Mouse (Mus musculus): ENCODE results near the gene Gm13285. TPM values are rescaled to one million over a fixed set of nuclear protein-coding genes. Genes with fewer than 3 reads are reported as not detected.
A peak's percentile ranks its signal among the peaks of the same experiment; 100 is the strongest.
"Not testable (repeated sequence)": the region's sequence is repeated elsewhere in the genome, so short reads cannot be mapped to it uniquely, and the experiment has no call there.

Gene Gm13285
- 1.8 and 2.4 TPM in 2 replicates for polyA plus RNA-seq (2015; fragmentation: Nextera tagmentation; extraction: Ambion mirVana)

DNA sequence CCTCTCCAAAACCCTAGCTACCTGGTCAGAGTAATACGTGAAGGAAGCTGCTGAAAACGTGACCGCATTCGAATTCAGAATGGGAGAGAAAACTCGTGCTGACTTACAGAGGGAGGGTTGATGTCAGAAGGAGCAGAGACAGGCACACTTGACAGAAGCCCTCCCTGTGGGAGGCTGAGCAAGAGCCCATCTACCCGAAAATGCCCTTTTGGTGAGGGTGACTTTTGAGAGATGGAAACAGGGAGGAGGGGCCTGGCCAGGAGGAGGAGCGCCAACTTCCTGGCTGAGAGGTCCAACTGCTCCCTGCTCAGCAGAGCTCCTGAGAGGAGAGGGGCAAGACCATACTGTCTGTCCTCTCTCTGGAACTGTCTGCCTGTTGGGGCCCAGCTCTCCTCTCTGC is at the start of gene Gm13285:
TSS of gene Gm13285 (plus strand) at position 301 of the 400 bp plus-strand sequence.
- H3K9ac ChIP-seq (replicated peaks; ENCODE audit: low read depth); H3K9me3 ChIP-seq (ENCODE audit: low read length); H3K27ac ChIP-seq (ENCODE audit: low read length); H3K36me3 ChIP-seq (ENCODE audit: insufficient read depth, low read length); H3K4me1 ChIP-seq (ENCODE audit: insufficient read depth, low read depth, low read length); DNase-seq (ENCODE audit: low spot score); H3K4me3 ChIP-seq (ENCODE audit: low read depth, low read length); H3K27me3 ChIP-seq (replicated peaks; ENCODE audit: insufficient read depth, low read length); ATAC-seq; H3K4me2 ChIP-seq (replicated peaks; ENCODE audit: low read depth, low read length): not testable (repeated sequence)
- WGBS, result 14% methylated on average over 1 of the region's 7 CpGs

- TF ChIP-seq EP300 (IDR thresholded peaks at IDR 0.05) (no peak), CTCF (IDR thresholded peaks at IDR 0.05) (no peak)
- H3K4me3 ChIP-seq (ENCODE audit: low read depth, low read length), result no peak overlapping the region
- WGBS, result 55% methylated on average over 6 of the region's 6 CpGs
- ATAC-seq, result no peak
- no peaks in the 10 kb centered on the region for H3K4me1 ChIP-seq (ENCODE audit: insufficient read depth, low read depth, low read length)
- DNase-seq (ENCODE audit: low spot score), result no peak
- no peaks in the 10 kb centered on the region for H3K9me3 ChIP-seq (ENCODE audit: low read length)
- H3K27me3 ChIP-seq (replicated peaks; ENCODE audit: insufficient read depth, low read length), result no peaks in the 10 kb centered on the region
- no peaks in the 10 kb centered on the region for H3K36me3 ChIP-seq (ENCODE audit: insufficient read depth, low read length)
- H3K9ac ChIP-seq (replicated peaks; ENCODE audit: low read depth), result no peak overlapping the region
- no peak overlapping the region for H3K27ac ChIP-seq (ENCODE audit: low read length)
- no peak overlapping the region for H3K4me2 ChIP-seq (replicated peaks; ENCODE audit: low read depth, low read length)
Measured at GRCm38 (mm10) chr4:88749926-88750325, 49.5 kb upstream of the Gm13285 start.

- H3K27ac ChIP-seq (ENCODE audit: low read length); ATAC-seq; H3K9ac ChIP-seq (replicated peaks; ENCODE audit: low read depth); H3K4me2 ChIP-seq (replicated peaks; ENCODE audit: low read depth, low read length); H3K27me3 ChIP-seq (replicated peaks; ENCODE audit: insufficient read depth, low read length); H3K4me3 ChIP-seq (ENCODE audit: low read depth, low read length); DNase-seq (ENCODE audit: low spot score); H3K36me3 ChIP-seq (ENCODE audit: insufficient read depth, low read length); H3K9me3 ChIP-seq (ENCODE audit: low read length); H3K4me1 ChIP-seq (ENCODE audit: insufficient read depth, low read depth, low read length): not testable (repeated sequence)
- peak; percentile 23; the same call in 1 of the 2 replicates for TF ChIP-seq CTCF (IDR thresholded peaks at IDR 0.05)
- WGBS, result 73% methylated on average over 12 of the region's 15 CpGs
Measured at GRCm38 (mm10) chr4:88754818-88755340, 44.6 kb upstream of the Gm13285 start, which contains the start of gene Gm13271. Gene Gm13271 (plus strand): TSS chr4:88754868.

GRCm38 (mm10) chr4:88756581-88757513 is 42.6 kb upstream of the Gm13285 start:
- peak overlapping the region; percentile 23 for H3K9ac ChIP-seq (replicated peaks; ENCODE audit: low read depth)
- H3K4me1 ChIP-seq (ENCODE audit: insufficient read depth, low read depth, low read length); H3K27me3 ChIP-seq (replicated peaks; ENCODE audit: insufficient read depth, low read length); H3K9me3 ChIP-seq (ENCODE audit: low read length); H3K36me3 ChIP-seq (ENCODE audit: insufficient read depth, low read length); ATAC-seq: not testable (repeated sequence)
- peak overlapping the region; percentile 86 for H3K27ac ChIP-seq (ENCODE audit: low read length)
- peak overlapping the region; percentile 40 for H3K4me3 ChIP-seq (ENCODE audit: low read depth, low read length)
- WGBS, result 6% methylated on average over 28 of the region's 31 CpGs
- peak; percentile 13 for DNase-seq (ENCODE audit: low spot score)
- H3K4me2 ChIP-seq (replicated peaks; ENCODE audit: low read depth, low read length), result peak overlapping the region; percentile 48

GRCm38 (mm10) chr4:88757628-88758031 is 41.8 kb upstream of the Gm13285 start:
- DNase-seq (ENCODE audit: low spot score) (peak; percentile 96), ATAC-seq (peak; percentile 100)
- Histone ChIP-seq H3K4me3 (ENCODE audit: low read depth, low read length) (peak overlapping the region; percentile 40), H3K9ac (replicated peaks; ENCODE audit: low read depth) (peak overlapping the region; percentile 23; the same call in 1 of the 2 replicates), H3K4me2 (replicated peaks; ENCODE audit: low read depth, low read length) (peak overlapping the region; percentile 48), H3K27ac (ENCODE audit: low read length) (peak overlapping the region; percentile 86)
- not testable (repeated sequence) for H3K4me1 ChIP-seq (ENCODE audit: insufficient read depth, low read depth, low read length); H3K9me3 ChIP-seq (ENCODE audit: low read length); H3K36me3 ChIP-seq (ENCODE audit: insufficient read depth, low read length); H3K27me3 ChIP-seq (replicated peaks; ENCODE audit: insufficient read depth, low read length)
- TF ChIP-seq CTCF (IDR thresholded peaks at IDR 0.05), result peak; percentile 73
- 1% methylated on average over 17 of the region's 21 CpGs for WGBS

DNA sequence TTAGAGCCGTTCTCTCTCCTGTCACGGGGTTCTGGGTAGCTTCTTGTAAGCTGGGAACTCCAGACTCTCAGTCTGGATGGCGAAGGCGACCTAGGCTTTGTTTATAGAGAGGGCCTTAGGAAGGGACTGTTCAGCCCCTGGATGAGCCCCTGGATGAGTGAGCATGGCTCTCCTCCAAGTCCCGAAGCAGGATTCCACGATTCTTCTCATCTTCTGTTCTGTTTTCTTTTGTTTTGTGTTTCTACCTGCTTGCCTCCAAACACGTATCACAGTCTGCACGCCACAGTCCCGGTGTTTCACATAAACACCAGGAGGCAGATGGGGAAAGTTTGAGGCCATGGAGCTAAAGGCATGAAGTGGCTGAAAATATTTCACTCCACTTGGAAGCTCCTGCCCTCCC is 40.7 kb upstream of the Gm13285 start:
- not testable (repeated sequence) for H3K4me1 ChIP-seq (ENCODE audit: insufficient read depth, low read depth, low read length); H3K36me3 ChIP-seq (ENCODE audit: insufficient read depth, low read length); H3K4me2 ChIP-seq (replicated peaks; ENCODE audit: low read depth, low read length); H3K9ac ChIP-seq (replicated peaks; ENCODE audit: low read depth); DNase-seq (ENCODE audit: low spot score); H3K4me3 ChIP-seq (ENCODE audit: low read depth, low read length); H3K27ac ChIP-seq (ENCODE audit: low read length); H3K27me3 ChIP-seq (replicated peaks; ENCODE audit: insufficient read depth, low read length); H3K9me3 ChIP-seq (ENCODE audit: low read length); ATAC-seq
- 88% methylated on average over 9 of the region's 9 CpGs for WGBS

GRCm38 (mm10) chr4:88759610-88760268 is 39.7 kb upstream of the Gm13285 start, which contains the start of gene Gm13283:
Gene Gm13283 (plus strand): TSS chr4:88760119.
- H3K4me3 ChIP-seq (ENCODE audit: low read depth, low read length), result peak within 1 kb of the TSS; percentile 25; the same call in 1 of the 2 replicates
- H3K9me3 ChIP-seq (ENCODE audit: low read length); H3K27ac ChIP-seq (ENCODE audit: low read length); H3K9ac ChIP-seq (replicated peaks; ENCODE audit: low read depth); H3K27me3 ChIP-seq (replicated peaks; ENCODE audit: insufficient read depth, low read length); H3K36me3 ChIP-seq (ENCODE audit: insufficient read depth, low read length); DNase-seq (ENCODE audit: low spot score); H3K4me2 ChIP-seq (replicated peaks; ENCODE audit: low read depth, low read length); ATAC-seq; H3K4me1 ChIP-seq (ENCODE audit: insufficient read depth, low read depth, low read length): not testable (repeated sequence)
- 17% methylated on average over 8 of the region's 14 CpGs for WGBS

Data from lung, postnatal 0 days (tissue).